Mouse (Mus musculus): ENCODE data around the gene Nanos1. TPM values are rescaled to one million over a fixed set of nuclear protein-coding genes. Genes with fewer than 3 reads are reported as not detected.

The Nanos1 gene
- polyA plus RNA-seq, 1 experiment: 0.13 TPM

DNA sequence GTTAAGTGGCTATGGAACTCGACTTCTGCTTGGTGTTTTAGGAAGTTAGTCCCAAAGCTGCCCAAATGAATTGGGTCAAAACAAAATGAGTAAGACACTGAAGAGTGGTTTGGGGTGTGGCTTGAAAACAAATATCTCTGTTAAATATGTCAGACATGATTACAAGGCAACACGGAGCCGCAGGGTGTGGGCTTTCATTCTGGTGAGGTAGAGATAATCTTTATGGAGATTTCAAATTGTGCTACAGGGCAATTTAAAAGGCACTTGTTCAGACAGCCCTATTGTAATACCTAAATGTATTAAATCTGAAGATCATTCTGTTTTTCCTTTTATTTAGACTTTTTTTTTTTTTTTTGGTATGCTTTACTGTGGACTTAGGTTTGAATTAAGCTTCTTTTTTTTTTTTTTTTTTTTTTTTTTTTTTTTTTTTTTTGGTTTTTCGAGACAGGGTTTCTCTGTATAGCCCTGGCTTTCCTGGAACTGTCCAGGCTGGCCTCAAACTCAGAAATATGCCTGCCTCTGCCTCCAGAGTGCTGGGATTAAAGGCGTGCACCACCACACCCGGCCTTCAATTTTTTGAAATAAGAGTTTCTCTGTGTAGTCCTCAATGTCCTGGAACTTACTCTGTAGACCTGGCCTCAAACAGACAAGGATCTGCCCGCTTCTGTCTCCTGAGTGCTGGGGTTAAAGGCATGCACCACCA, 44.2 kb downstream of the Nanos1 start:
- Histone ChIP-seq H3K27me3 (replicated peaks; ENCODE audit: control insufficient read depth, insufficient read depth, low read length) (no peaks in the 10 kb centered on the region), H3K27ac (ENCODE audit: insufficient read depth, low read depth, low read length) (no peak overlapping the region), H3K4me3 (ENCODE audit: insufficient read depth, low read depth, low read length) (no peak overlapping the region), H3K4me1 (ENCODE audit: control insufficient read depth, insufficient read depth, low read length) (no peaks in the 10 kb centered on the region), H3K36me3 (ENCODE audit: control insufficient read depth, insufficient read depth, low read length) (no peaks in the 10 kb centered on the region)
- TF ChIP-seq CTCF (conservative IDR thresholded peaks at IDR 0.05; ENCODE audit: insufficient read depth, insufficient read length, low read depth, low read length): no peak
- TF ChIP-seq POLR2A (IDR thresholded peaks at IDR 0.05; ENCODE audit: low read depth, low read length): no peak
- WGBS: 74% methylated on average over 7 of the region's 7 CpGs
- DNase-seq: no peak

DNA sequence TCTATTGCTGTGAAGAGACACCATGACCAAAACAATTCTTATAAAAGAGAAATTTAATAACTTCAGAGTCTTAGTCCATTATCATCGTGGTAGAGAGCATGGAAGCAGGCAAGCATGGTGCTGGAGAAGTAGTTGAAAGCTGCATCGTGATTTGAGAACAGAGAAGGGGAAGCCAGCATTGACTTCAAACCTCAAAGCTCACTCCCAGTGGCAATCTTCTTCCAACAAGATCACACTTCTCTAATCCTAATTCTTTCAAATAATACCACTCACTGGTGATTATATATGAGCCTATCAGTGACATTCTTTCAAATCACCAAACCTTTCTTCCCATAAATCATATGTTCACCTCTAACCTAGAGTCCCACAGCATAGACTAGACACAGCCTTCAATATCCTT, 49.1 kb downstream of the Nanos1 start:
- no peak for DNase-seq
- no peak for TF ChIP-seq CTCF (conservative IDR thresholded peaks at IDR 0.05; ENCODE audit: insufficient read depth, insufficient read length, low read depth, low read length)
- no peak for TF ChIP-seq POLR2A (IDR thresholded peaks at IDR 0.05; ENCODE audit: low read depth, low read length)
- WGBS: 75% methylated on average over 2 of the region's 2 CpGs
- Histone ChIP-seq H3K4me3 (ENCODE audit: insufficient read depth, low read depth, low read length) (no peak overlapping the region), H3K27me3 (replicated peaks; ENCODE audit: control insufficient read depth, insufficient read depth, low read length) (no peaks in the 10 kb centered on the region; the same call in 1 of the 2 replicates), H3K27ac (ENCODE audit: insufficient read depth, low read depth, low read length) (no peak overlapping the region), H3K4me1 (ENCODE audit: control insufficient read depth, insufficient read depth, low read length) (no peaks in the 10 kb centered on the region), H3K36me3 (ENCODE audit: control insufficient read depth, insufficient read depth, low read length) (no peaks in the 10 kb centered on the region)

Other genes starting within 250 kb of the Nanos1 start
- 13.9 and 14.0 TPM in 2 replicates for gene Cacul1, start 175.0 kb upstream of the Nanos1 start, polyA plus RNA-seq (2012; rRNA removed)
- 22.6 and 29.1 TPM in 2 replicates for gene Eif3a, start 34.7 kb downstream of the Nanos1 start, polyA plus RNA-seq (2012; rRNA removed)
- 12.7 and 17.2 TPM in 2 replicates for gene Fam45a, start 55.6 kb downstream of the Nanos1 start, polyA plus RNA-seq (2012; rRNA removed)
- gene Sfxn4, start 105.5 kb downstream of the Nanos1 start, polyA plus RNA-seq (2012; rRNA removed): 2.6 and 3.6 TPM in 2 replicates
- gene Prdx3, start 118.6 kb downstream of the Nanos1 start, polyA plus RNA-seq (2012; rRNA removed): 354 and 364 TPM in 2 replicates
- gene Grk5, start 133.8 kb downstream of the Nanos1 start, polyA plus RNA-seq (2012; rRNA removed): 2.5 and 2.8 TPM in 2 replicates